Mouse (Mus musculus) limb, embryonic 11.5 days (tissue): ENCODE measurements around the gene Txlna. TPM values are rescaled to one million over a fixed set of nuclear protein-coding genes. Genes with fewer than 3 reads are reported as not detected.
A peak's percentile ranks its signal among the peaks of the same experiment; 100 is the strongest.

Experiments used
- ATAC-seq: fragments of 200-750 bp; cut with Nextera tagmentation; 2 replicates; pipeline ENCODE4 v1.8.0; 2017; ENCODE audit warnings: low read depth; ENCODE audit not compliant: insufficient number of reproducible peaks, low FRiP score, low TSS enrichment
- DNase-seq: peaks from one replicate; pipeline ENCODE4 v3.0.0-alpha.2; 2015; ENCODE audit warnings: low spot score
- H3K27ac ChIP-seq: fragments of 300-500 bp; sonication (generic); replicated peaks from 2 replicates; pipeline ENCODE4 v1.5.1; 2014; ENCODE audit warnings: low read depth, mild to moderate bottlenecking, low read length
- H3K27me3 ChIP-seq: fragments of 300-500 bp; sonication (generic); 2 replicates; pipeline ENCODE4 v1.6.1; 2014; ENCODE audit warnings: mild to moderate bottlenecking, low read length, mixed read lengths; ENCODE audit not compliant: control insufficient read depth, insufficient read depth
- H3K36me3 ChIP-seq: fragments of 300-500 bp; sonication (generic); 2 replicates; pipeline ENCODE4 v1.6.1; 2014; ENCODE audit warnings: mild to moderate bottlenecking, low read length, moderate library complexity, mixed read lengths; ENCODE audit not compliant: control insufficient read depth, insufficient read depth
- H3K4me1 ChIP-seq: fragments of 300-500 bp; sonication (generic); 2 replicates; pipeline ENCODE4 v1.6.1; 2014; ENCODE audit warnings: low read length, mixed read lengths; ENCODE audit not compliant: control insufficient read depth, insufficient read depth
- H3K4me2 ChIP-seq: fragments of 300-500 bp; sonication (generic); 2 replicates; pipeline ENCODE4 v1.6.1; 2014; ENCODE audit warnings: low read depth, mild to moderate bottlenecking, moderate library complexity; ENCODE audit not compliant: severe bottlenecking
- H3K4me3 ChIP-seq: fragments of 300-500 bp; sonication (generic); 2 replicates; pipeline ENCODE4 v1.5.1; 2014; ENCODE audit warnings: low read depth, low read length
- H3K9ac ChIP-seq: fragments of 300-500 bp; sonication (generic); 2 replicates; pipeline ENCODE4 v1.6.1; 2014; ENCODE audit warnings: mild to moderate bottlenecking, low read length
- H3K9me3 ChIP-seq: fragments of 300-500 bp; sonication (generic); 2 replicates; pipeline ENCODE4 v1.6.1; 2016; ENCODE audit warnings: low read length; ENCODE audit not compliant: control insufficient read depth
- WGBS: fragments of 180-500 bp; shearing (Covaris S2); extraction: QIAGEN DNeasy Blood & Tissue Kit; methylation state at CpG from one replicate; pipeline ENCODE4 v1.1.7; 2014; 5-methylcytosine and 5-hydroxymethylcytosine counted together
- polyA plus RNA-seq: library from polyadenylated mRNA; unstranded; fragments of >200 nt; fragmentation: Nextera tagmentation; extraction: Ambion mirVana; gene quantifications from 2 replicates; pipeline ENCODE4 v1.2.1, GENCODE M21; 2014

The Txlna gene
- polyA plus RNA-seq, 1 experiment from 2014 or later: 111 TPM

GRCm38 (mm10) chr4:129617121-129617641 lies 23.7 kb downstream of the Txlna start:
- H3K4me2 ChIP-seq: no peak overlapping the region
- no peak overlapping the region for H3K27ac ChIP-seq
- H3K9ac ChIP-seq: no peak overlapping the region
- peaks cover 4% of the 10 kb centered on the region; the same call in 1 of the 2 replicates for H3K4me1 ChIP-seq
- no peaks in the 10 kb centered on the region for H3K27me3 ChIP-seq
- WGBS: 92% methylated on average over 7 of the region's 7 CpGs
- no peaks in the 10 kb centered on the region for H3K9me3 ChIP-seq
- no peak for ATAC-seq
- H3K4me3 ChIP-seq: no peak overlapping the region
- no peak for DNase-seq
- no peaks in the 10 kb centered on the region; the same call in none of the 2 replicates for H3K36me3 ChIP-seq

- WGBS: 92% methylated on average over 3 of the region's 3 CpGs
- ATAC-seq: no peak
Observed at GRCm38 (mm10) chr4:129616631-129617030, 24.2 kb downstream of the Txlna start.

GRCm38 (mm10) chr4:129615801-129616290 lies 25.0 kb downstream of the Txlna start:
- Histone ChIP-seq H3K4me1 (peaks cover 4% of the 10 kb centered on the region; the same call in 1 of the 2 replicates), H3K4me3 (no peak overlapping the region), H3K9me3 (no peaks in the 10 kb centered on the region), H3K36me3 (no peaks in the 10 kb centered on the region; the same call in none of the 2 replicates), H3K27me3 (no peaks in the 10 kb centered on the region), H3K27ac (no peak overlapping the region), H3K9ac (no peak overlapping the region), H3K4me2 (no peak overlapping the region)
- DNase-seq: no peak
- 87% methylated on average over 9 of the region's 9 CpGs for WGBS
- no peak for ATAC-seq

More at GRCm38 (mm10) chr4:129616631-129617030, 24.2 kb downstream of the Txlna start:
- Histone ChIP-seq H3K9ac (no peak overlapping the region), H3K36me3 (no peaks in the 10 kb centered on the region; the same call in none of the 2 replicates), H3K9me3 (no peaks in the 10 kb centered on the region), H3K27me3 (no peaks in the 10 kb centered on the region), H3K4me3 (no peak overlapping the region), H3K4me2 (no peak overlapping the region), H3K4me1 (peaks cover 4% of the 10 kb centered on the region; the same call in 1 of the 2 replicates), H3K27ac (no peak overlapping the region)
- DNase-seq: no peak

GRCm38 (mm10) chr4:129614093-129614492 lies 26.8 kb downstream of the Txlna start, which contains the start of gene Dcdc2b:
TSS of gene Dcdc2b (minus strand) at chr4:129614257.
- Histone ChIP-seq H3K9ac (no peak within 1 kb of the TSS), H3K4me1 (peaks cover 4% of the 10 kb centered on the region; the same call in 1 of the 2 replicates), H3K27me3 (no peaks in the 10 kb centered on the region), H3K36me3 (no peaks in the 10 kb centered on the region; the same call in 1 of the 2 replicates), H3K4me3 (no peak within 1 kb of the TSS), H3K4me2 (no peak within 1 kb of the TSS), H3K27ac (no peak within 1 kb of the TSS), H3K9me3 (no peaks in the 10 kb centered on the region)
- ATAC-seq (no peak), DNase-seq (no peak)
- 82% methylated on average over 6 of the region's 6 CpGs for WGBS

GRCm38 (mm10) chr4:129610472-129610871 lies 30.4 kb downstream of the Txlna start:
- 77% methylated on average over 4 of the region's 4 CpGs for WGBS
- no peaks in the 10 kb centered on the region for H3K27me3 ChIP-seq

GRCm38 (mm10) chr4:129610026-129610425 lies 30.8 kb downstream of the Txlna start:
- DNase-seq (no peak), ATAC-seq (no peak)
- no peaks in the 10 kb centered on the region for H3K27me3 ChIP-seq
- no peak overlapping the region for H3K4me3 ChIP-seq
- no peak overlapping the region for H3K9ac ChIP-seq
- no peak overlapping the region for H3K27ac ChIP-seq
- 82% methylated on average over 4 of the region's 4 CpGs for WGBS
- H3K9me3 ChIP-seq: no peaks in the 10 kb centered on the region
- peaks cover 8% of the 10 kb centered on the region; the same call in 1 of the 2 replicates for H3K36me3 ChIP-seq
- H3K4me2 ChIP-seq: no peak overlapping the region
- no peaks in the 10 kb centered on the region for H3K4me1 ChIP-seq

More at GRCm38 (mm10) chr4:129610472-129610871, 30.4 kb downstream of the Txlna start:
- H3K9ac ChIP-seq: no peak overlapping the region
- H3K36me3 ChIP-seq: peaks cover 8% of the 10 kb centered on the region; the same call in 1 of the 2 replicates
- ATAC-seq (no peak), DNase-seq (no peak)
- H3K4me1 ChIP-seq: no peaks in the 10 kb centered on the region
- H3K4me3 ChIP-seq: no peak overlapping the region
- no peak overlapping the region for H3K4me2 ChIP-seq
- H3K27ac ChIP-seq: no peak overlapping the region
- H3K9me3 ChIP-seq: no peaks in the 10 kb centered on the region

- Histone ChIP-seq H3K27ac (no peak overlapping the region), H3K4me2 (no peak overlapping the region), H3K4me1 (no peaks in the 10 kb centered on the region), H3K9ac (no peak overlapping the region), H3K27me3 (no peaks in the 10 kb centered on the region), H3K9me3 (no peaks in the 10 kb centered on the region), H3K36me3 (peaks cover 10% of the 10 kb centered on the region; the same call in 1 of the 2 replicates), H3K4me3 (no peak overlapping the region)
- DNase-seq (no peak), ATAC-seq (no peak)
- WGBS: 84% methylated on average over 12 of the region's 12 CpGs
Observed at GRCm38 (mm10) chr4:129609139-129609631, 31.7 kb downstream of the Txlna start.

GRCm38 (mm10) chr4:129608426-129609025 lies 32.3 kb downstream of the Txlna start:
- ATAC-seq: 0 out of 2 replicates have a peak, but pooled peaks have one; percentile 56
- Histone ChIP-seq H3K27me3 (no peaks in the 10 kb centered on the region), H3K9me3 (no peaks in the 10 kb centered on the region), H3K4me1 (no peaks in the 10 kb centered on the region), H3K4me2 (no peak overlapping the region), H3K9ac (no peak overlapping the region), H3K36me3 (peaks cover 12% of the 10 kb centered on the region; the same call in 1 of the 2 replicates), H3K4me3 (no peak overlapping the region), H3K27ac (no peak overlapping the region; the same call in 1 of the 2 replicates)
- 33% methylated on average over 7 of the region's 7 CpGs for WGBS
- peak; percentile 88 for DNase-seq
